Mouse (Mus musculus): Measurements from ENCODE around the gene Gm49333.

Gm49333 gene

GRCm38 (mm10) chr16:20611357-20612227, at the start of gene Gm49333, which contains the start of the genes Eef1akmt4 and Alg3:
TSS of gene Gm49333 (plus strand) at chr16:20611610.
TSS of gene Eef1akmt4 (plus strand) at chr16:20611593.
TSS of gene Alg3 (minus strand) at chr16:20611735.
- peak; percentile 85 for DNase-seq

DNA sequence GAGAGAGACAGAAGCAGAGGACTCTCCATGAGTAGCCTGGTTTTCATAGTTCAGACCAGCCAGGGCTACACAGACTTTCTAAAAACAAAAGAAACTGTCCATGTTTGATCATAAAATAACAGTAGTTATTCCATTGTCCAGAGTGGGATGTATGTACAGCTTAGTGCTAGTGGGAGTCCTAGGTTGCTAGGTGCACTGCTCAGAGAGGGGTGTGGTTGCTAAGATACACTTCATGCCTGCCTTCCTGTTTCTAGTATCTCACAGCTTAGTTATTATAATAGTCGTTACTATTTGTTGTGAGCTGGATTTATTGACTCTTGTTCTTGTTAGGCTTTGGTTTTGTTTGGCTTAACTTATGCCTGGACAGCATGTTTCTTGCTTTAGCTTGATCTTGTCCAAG, 46.3 kb upstream of the Gm49333 start:
- DNase-seq: no peak

- no peak for DNase-seq
Measured at GRCm38 (mm10) chr16:20589366-20589938, 22.0 kb upstream of the Gm49333 start, which contains the start of gene Vwa5b2. TSS of gene Vwa5b2 (plus strand) at chr16:20589471.

DNA sequence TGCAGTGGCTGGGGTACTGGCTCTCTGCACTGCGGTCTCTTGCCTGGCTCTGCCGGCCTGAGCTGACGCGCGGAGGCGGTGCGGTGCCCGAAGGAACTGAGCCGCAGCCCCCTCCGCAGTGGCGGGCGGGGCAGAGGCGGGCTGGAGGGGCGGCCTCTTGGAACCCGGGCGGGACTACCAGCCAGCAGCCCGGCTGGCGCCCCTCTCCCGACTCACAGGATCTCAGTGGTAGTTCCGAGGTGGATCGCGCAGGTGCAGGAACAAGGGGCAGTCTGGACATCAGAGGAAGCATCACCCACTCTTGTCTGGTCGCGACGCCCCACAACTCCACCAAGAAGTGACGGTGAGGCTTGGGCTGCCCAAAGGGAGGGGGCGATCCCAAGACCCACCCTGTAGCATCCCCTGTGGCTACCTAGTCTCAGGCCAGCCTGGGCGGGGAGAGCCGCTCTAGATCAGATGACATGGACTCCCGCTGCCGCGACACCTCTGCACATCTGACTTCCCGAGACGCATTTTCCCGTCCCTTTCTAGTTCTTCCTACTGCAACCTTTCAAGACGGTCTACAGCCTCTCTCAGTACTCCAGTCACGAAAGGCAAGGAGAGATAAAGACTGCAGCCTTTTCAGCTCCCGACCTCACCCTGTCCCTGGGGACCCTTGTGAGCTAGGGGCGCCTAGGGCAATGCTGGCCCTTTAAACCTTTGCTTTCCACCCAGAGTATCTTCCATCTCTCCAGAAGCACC, 21.3 kb upstream of the Gm49333 start:
- DNase-seq: no peak

GRCm38 (mm10) chr16:20590680-20591038, 20.8 kb upstream of the Gm49333 start:
- no peak for DNase-seq

- DNase-seq: no peak
Measured at GRCm38 (mm10) chr16:20591076-20591705, 20.2 kb upstream of the Gm49333 start.

GRCm38 (mm10) chr16:20595060-20595673, 16.2 kb upstream of the Gm49333 start:
- no peak for DNase-seq

DNA sequence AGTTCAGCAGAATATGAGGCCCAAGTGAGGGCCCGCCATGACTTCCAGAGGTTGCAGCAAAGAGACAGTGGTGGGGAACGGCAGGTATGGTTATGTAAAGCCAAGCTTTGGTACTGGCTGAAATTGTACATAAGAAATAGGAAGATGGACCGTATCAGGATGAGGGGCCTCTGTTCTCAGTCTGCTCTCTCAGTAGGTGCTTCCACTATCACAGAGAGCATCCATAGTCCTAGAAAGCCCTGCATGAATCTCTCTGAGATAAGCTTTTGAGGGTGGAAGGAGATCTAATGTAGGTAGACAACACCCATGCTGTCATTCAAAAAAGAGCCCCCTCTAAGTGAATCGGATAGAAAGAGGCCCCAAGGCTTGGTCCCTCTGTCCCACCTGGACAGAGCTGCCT, 15.7 kb upstream of the Gm49333 start:
- no peak for DNase-seq

GRCm38 (mm10) chr16:20596687-20597441, 14.5 kb upstream of the Gm49333 start:
- no peak for DNase-seq

- DNase-seq: no peak
Measured at GRCm38 (mm10) chr16:20600511-20600910, 10.9 kb upstream of the Gm49333 start.

DNA sequence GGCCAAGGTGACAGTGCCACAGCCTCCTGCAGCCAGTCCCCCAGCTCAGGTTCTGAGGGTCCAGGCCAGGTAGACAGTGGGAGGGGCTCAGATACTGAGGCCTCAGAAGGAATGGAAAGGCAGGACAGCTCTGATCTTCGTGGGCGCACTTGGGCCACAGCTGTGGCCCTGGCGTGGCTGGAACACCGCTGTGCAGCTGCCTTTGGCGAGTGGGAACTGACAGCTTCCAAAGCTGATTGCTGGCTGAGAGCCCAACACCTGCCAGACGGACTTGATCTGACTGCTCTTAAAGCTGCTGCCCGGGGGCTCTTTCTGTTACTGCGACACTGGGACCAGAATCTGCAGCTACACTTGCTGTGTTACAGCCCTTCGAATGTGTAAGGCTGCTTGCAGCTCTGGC, 6.7 kb upstream of the Gm49333 start:
- no peak for DNase-seq

DNA sequence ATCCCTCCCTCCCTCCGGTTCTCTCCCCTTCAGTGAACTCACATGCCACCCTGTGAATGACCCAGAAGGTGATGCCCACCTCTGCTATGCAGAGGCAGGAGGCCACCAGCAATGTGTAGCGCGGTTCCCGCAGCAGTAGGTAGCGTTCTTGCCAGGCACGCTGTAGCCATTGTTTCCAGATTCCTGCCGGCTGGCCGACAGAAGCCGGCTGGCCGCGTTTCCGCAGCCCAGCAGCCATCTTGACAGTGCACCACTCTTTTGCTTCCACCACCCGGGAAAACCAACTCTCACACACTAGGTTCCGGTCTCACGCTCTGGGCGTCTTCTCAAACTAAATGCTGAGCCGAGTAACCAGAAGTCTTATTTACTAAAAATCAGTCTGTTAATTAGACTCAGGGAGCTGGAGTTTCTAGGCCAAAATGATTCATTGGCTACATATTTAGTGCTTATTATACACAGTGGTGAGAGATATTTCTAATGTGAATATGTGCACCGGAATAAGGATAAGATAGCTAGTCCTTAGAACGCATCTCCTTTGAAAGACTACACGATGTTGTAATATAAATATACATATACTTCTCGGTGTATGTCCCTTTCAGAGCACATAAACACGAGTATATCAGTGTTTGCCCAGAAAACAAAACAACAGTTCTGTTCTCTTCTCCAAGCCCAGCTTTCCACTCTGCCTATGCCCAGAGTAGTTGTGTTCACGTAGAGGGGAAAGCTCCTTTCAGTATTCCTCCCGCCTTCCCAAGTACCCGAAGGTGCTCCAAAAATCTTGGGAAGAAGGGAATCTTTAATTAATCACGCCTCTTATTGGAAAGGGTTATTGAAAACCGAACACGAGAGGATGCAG, 681 bp upstream of the Gm49333 start:
- peak; percentile 81 for DNase-seq

GRCm38 (mm10) chr16:20619541-20620398, 8.4 kb downstream of the Gm49333 start:
- DNase-seq: no peak

DNA sequence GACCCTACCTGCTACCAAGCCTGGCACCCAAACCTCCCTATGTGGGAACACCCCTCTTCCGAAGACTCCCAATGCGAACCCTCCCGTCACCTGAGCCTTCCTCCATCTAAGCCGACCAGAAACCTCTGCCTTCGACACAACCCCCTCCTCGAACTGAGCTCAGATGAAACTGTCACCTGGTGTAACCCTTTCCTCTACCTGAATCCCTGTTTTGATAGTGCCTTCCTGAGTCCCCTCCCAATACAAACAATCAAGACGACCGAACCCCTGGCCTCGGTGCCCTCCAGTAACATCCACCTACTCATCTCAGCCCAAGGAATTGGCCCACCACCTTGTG, 9.0 kb downstream of the Gm49333 start:
- DNase-seq: peak; percentile 8

DNA sequence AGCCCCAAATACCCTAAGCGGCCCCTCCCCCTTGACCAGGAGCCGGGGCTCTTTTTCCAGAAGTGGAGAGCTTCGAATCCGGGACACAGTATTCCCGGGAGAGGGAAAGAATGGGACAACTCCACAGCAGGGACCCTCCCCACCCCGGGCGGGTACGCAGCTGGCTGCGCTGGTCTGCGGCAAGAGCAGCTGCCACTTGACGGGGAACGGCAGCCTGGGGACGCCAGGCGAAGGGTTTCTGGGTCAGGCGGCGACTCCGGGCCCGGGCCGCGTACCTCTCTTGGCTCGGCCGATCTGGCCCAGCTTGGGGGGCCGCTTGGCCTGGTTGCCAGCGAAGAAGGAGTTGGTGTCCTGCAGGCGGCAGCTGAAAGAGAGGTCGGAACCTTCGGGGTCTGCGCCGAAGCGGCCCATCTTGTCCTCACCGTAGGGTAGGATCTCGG, 9.4 kb downstream of the Gm49333 start:
- DNase-seq: peak; percentile 23

DNA sequence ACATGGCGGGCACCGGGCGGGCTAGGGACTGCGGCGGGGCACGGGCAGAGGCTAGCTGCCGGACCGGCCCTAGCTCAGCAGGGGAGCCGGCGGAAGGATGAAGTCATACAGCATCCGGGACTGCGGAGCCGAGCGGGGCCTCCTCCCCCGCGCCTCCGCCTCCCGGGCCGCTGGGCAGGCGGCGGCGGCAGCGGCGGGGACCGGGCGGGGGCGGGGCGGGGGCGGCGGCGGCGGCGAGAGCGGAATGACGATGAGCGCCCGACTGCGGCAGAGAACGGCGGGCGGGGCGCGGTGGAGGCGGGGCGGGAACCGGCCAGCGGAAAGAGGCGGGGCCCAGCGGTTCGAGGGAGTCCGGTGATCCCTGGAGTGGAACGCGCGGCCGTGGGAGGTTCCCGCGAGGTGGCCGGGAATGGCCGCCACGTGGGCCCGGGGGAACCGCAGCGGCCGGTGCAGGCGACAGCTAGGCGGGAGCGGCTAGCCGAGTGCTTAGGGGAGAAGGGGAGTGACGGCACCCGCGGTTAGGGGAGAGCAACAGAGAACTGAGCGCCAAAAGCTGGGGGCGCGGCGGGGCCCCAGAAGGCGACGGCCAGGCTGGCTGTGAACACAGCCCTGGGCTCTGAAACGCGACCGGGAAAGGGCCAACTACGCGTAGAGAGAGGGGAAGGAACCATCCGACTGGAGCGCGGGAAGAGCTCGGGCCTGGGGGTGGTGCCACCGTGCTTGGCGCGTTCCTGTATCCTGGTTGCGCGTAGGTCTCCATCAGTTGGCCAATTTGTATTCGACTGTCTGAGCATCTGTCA, 10.0 kb downstream of the Gm49333 start, which contains the start of gene Camk2n2:
TSS of gene Camk2n2 (minus strand) at position 97 of the 800 bp plus-strand sequence.
- peak; percentile 48 for DNase-seq

GRCm38 (mm10) chr16:20621991-20622685, 10.7 kb downstream of the Gm49333 start:
- DNase-seq: peak; percentile 35

- no peak for DNase-seq
Measured at GRCm38 (mm10) chr16:20623211-20623610, 11.8 kb downstream of the Gm49333 start.
